Mouse (Mus musculus) heart, postnatal 0 days (tissue): ENCODE data around the gene Rd3l.

Experiments used
- CTCF ChIP-seq: IDR thresholded peaks from 2 replicates; pipeline ENCODE4 v1.5.1; 2016; ENCODE audit warnings: antibody characterized with exemption, control low read depth, low read depth
- EP300 ChIP-seq: IDR thresholded peaks from 2 replicates; pipeline ENCODE4 v1.6.1; 2016; ENCODE audit warnings: antibody characterized with exemption, low read depth

GRCm38 (mm10) chr12:112027408-112027807 is 46.3 kb upstream of the Rd3l start:
- TF ChIP-seq CTCF (no peak), EP300 (no peak)
